Mouse (Mus musculus) CH12.LX (cell line): ENCODE data around the gene S1pr3.

ENCODE experiments used
- EP300 ChIP-seq: IDR thresholded peaks from 2 replicates; pipeline ENCODE4 v1.6.1; 2011; ENCODE audit warnings: low read length, improper control_type of control experiment
- MAFK ChIP-seq: IDR thresholded peaks from 2 replicates; pipeline ENCODE4 v1.6.1; 2011; ENCODE audit warnings: low read length, improper control_type of control experiment; ENCODE audit not compliant: insufficient replicate concordance
- MAX ChIP-seq: IDR thresholded peaks from 2 replicates; pipeline ENCODE4 v1.6.1; 2011; ENCODE audit warnings: low read length, improper control_type of control experiment
- POLR2A ChIP-seq: IDR thresholded peaks from 2 replicates; pipeline ENCODE4 v1.6.1; 2011; ENCODE audit warnings: low read depth, mild to moderate bottlenecking, improper control_type of control experiment, low read length

GRCm38 (mm10) chr13:51446550-51446949, 38.1 kb downstream of the S1pr3 start:
- no peak for TF ChIP-seq EP300
- no peak for TF ChIP-seq MAX
- TF ChIP-seq MAFK: no peak
- no peak for TF ChIP-seq POLR2A
